Mouse (Mus musculus) spleen, postnatal 4 days (tissue): ENCODE data around the gene Cd3eap.
A peak's percentile ranks its signal among the peaks of the same experiment; 100 is the strongest.

Experiments
- DNase-seq, 2 experiments: peaks; one replicate each; pipeline ENCODE4 v3.0.0; 2022; ENCODE audit warnings: low spot score in 2 of 2

Cd3eap gene

DNA sequence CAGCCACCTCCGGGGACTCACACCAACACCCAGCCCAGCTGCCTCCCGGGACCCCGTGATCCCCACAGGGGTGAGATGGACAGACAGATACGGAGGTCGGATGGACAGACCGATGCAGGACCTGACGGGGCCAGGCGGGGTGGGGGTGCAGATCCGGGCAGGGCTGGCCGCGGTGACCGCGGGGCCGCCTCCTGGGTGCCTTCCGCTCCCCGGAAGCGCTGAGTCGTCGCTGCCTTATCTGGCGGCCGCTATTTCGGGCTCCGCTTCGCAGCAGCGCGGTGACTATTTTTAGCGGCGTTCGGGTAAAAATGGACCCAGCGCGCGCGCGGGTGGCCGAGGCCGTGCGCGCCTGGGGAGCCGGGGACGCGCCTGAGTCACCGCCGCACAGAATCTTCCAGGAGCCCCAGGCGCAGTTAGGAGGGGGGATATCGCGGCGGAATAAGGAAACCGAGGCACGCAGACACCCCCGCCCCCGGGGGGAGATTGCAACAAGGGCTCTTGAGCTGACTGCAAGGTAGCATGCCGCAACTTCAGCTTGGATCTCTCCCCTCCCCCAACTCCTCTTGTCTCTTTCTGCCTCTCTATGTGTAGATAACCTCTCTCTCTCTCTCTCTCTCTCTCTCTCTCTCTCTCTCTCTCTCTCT, 26.5 kb downstream of the Cd3eap start:
- DNase-seq: peak; percentile 66 to 83

- DNase-seq: no peak
Measured at GRCm38 (mm10) chr7:19331910-19332309, 27.4 kb downstream of the Cd3eap start.

DNA sequence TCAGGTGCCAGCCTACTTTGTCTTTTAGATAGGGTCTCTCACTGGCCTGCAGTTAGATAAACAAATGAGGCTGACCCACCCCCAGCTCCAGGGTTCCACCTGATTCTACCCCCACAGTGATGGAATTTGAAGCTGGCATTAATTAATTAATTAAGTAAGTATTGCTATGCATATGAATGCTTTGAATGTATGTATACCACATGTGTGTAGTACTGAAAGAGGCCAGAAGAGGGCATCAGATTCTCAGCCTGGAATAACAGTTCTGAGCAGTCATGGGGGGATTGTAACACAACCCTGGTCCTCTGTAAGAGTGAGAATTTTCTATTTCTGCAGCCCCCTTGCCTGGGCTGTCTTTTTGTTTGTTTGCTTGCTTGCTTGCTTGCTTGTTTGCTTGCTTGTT, 30.9 kb downstream of the Cd3eap start:
- peak in 1 of 2 experiments; percentile 59 for DNase-seq

DNA sequence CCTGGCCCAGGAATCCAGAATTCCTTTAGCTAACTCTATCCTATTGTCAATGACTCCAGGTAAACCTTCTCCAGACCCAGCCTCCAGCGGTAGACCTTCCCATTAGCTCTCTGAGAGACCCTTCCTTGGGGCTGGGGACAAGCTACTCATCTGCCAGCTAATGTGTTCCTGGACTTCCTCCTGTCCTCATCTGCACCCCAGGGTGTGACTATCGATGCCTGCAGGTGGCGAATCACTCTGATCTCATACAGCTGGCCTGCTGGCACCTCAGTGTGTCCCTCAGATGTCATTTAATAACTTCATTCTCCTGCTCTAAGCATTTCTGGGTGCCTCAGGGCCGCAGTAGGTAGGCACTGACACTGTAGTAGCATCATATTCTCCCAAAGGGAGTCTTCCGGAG, 31.5 kb downstream of the Cd3eap start:
- peak in 1 of 2 experiments; percentile 55 for DNase-seq

DNA sequence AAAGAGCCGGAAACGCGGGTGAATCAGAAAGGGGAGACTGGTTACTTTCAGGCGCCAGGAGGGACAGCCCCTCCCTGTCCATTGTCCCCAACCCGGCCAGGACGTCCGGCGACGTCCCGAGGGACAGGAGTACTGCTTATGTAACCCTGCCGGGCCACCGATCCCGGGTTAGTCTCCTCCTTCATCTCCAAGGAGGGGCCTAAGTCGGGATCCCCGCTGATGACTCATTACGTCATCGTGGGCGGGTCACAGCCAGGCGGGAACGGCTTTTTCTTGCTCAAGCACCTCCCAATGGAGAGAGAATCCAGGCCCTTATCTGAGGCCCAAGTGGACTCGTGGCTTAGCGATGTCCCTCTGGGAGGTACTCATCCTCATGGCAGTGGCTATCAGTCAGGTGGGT, 32.2 kb downstream of the Cd3eap start:
- peak; percentile 51 to 71 for DNase-seq

DNA sequence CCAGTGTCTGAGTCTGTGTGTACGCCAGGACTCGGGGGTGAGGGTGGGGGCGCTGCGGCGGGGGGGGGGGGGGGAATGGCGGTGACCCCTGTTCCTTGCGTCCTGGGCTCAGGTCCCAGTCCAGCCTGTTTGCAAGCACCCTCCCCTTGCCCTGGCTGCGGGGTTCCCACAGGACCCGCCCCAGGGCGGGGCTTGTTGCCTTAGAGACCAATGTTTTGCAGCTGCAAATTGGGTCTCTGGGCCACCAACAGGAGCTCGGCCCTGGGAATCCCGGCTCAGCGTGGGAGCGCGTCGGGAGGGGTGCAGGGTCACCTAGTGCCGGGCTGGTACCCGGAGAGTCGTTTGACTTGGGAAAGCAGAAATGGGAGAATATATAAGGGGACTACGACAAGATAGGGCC, 32.9 kb downstream of the Cd3eap start:
- DNase-seq: peak; percentile 57 to 76

DNA sequence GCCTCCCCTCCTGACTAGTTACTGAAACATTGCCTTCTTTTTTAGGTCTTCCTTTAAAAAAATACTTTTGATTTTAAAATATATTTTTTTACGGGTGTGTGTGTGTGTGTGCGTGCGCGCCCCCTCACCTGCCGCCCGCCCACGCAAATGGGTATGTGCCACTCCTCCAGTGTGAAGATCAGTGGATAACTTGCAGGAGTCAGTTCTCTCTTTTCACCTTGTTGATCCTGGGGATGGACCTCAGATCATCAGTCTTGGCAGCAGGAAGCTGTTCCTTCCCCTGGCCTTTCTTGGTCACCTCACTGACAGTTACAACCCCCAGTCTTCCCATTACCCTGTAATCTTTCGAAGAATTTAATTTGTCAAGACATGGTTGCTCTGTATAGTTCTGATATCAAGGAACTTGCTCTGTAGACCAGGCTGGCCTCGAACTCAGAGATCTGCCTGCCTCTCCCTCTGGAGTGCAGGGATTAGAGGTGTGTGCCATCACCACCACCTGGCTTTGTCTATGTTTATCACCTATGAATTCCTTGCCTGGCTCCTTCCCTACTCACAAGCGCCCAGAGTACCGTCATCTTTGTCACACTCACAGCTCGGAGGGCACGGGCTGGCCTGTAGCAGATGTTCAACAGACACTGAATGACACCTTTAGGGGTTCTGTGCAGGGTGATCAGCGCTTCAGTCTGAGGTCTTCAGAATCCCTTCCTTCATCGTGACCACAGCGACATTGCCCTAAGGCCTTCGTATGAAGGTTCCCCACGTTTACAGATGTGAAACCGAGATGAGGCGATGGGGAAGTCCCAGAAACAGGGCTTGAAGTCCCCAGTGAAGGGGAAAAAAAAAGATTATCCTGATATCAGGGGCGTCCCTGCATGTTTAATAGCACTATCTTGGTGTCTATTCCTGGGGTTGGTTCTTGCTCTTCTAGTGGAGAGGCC, 33.8 kb downstream of the Cd3eap start:
- peak in 1 of 2 experiments; percentile 54 for DNase-seq

DNA sequence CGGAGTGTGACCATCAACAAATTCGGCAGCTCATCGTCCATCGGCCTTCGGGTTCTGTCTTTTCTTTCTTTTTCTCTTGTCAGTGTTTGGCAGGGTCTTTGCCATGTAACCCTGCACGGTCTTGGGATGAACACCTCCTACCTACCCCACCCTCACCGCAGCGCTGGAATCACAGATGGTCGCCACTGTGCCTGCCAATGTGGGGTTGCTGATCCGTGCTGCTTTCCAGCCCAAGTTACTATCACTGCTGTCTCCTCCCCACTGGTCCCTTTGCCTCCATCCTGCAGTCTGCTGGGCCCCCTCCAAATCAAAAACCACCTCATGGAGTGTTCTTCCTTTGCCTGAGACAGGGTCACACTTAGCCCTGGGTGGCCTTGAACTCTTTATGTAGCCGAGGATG, 35.1 kb downstream of the Cd3eap start:
- peak in 1 of 2 experiments; percentile 56 for DNase-seq

DNA sequence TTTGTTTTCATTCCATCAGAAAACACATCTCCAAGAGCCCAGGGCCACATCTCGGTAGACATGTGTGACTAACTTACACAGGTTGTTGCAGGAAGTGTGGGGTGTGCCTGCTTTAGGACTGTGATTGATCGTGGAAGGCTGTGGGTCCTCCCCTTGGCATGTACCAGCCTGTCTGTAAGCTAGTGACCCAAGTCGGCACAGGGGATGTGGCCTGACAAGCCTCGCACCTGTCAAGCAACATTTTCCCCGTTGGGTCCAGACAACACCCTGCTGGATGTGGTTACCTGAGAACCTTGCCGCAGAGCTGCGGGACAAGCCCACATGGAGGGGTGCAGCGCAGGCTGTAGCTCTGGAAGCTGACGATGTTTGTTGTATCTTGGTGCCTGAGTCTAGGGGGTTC, 36.8 kb downstream of the Cd3eap start:
- DNase-seq: peak in 1 of 2 experiments; percentile 53

DNA sequence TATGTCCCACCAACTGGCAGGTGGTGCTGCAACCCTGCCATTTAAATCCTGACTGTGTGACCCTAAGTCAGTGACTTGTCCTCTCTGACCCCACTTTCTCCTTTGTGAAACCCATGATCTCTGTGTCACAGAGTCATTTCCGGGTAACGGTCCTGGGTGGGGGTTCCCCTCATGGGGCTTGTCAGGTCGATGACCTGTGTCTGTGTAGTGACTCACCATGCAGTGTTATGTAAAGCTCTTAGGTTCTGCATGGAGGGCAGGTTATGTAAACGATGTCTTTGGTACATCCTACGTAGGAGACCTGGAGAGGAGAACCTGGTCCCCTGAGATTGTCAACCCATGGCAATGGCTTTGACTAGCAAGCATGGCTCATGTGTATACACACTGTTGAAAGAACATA, 37.8 kb downstream of the Cd3eap start:
- DNase-seq: peak in 1 of 2 experiments; percentile 58

DNA sequence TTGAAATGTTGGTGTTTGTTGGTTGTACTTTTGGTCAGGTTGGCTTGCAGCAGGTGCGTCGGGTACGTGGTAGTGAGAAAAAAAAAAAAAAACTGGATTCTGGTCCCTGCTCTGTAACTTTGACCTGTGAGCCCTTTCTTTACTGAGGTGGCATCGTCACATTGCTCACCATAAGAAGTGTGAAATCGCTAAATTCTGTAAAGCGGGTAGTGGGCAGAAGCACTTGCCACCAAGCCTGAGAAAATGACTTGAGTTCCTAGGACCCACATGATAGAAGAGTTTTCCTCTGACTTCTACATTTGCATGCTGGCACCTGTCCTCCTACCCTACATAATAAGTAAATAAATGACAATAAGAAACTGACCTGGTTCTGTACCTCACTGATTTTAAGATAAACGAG, 38.6 kb downstream of the Cd3eap start:
- no peak for DNase-seq

- DNase-seq: peak; percentile 83 to 91
Measured at GRCm38 (mm10) chr7:19319906-19320305, 39.4 kb downstream of the Cd3eap start.

DNA sequence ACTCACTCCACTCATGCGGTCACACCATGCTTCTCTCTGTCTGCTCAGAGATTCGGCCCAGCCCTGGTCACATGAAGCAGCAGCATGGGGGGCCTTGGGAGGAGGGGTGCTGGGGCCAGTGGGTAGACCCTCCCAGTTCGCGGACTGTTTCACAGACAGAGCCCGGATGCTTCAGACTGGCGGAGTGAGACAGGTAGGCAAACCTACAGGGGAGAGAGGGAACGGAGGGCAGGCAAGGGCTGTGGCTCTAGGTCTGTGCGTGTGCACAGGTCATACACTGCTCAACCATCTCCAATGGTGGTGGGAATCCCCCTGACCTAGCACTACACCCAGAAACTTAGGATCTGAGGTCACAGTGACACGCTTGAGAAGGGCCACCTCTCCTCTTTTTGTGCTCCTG, 39.8 kb downstream of the Cd3eap start:
- DNase-seq: peak in 1 of 2 experiments; percentile 61

GRCm38 (mm10) chr7:19318676-19319075, 40.6 kb downstream of the Cd3eap start:
- DNase-seq: no peak

DNA sequence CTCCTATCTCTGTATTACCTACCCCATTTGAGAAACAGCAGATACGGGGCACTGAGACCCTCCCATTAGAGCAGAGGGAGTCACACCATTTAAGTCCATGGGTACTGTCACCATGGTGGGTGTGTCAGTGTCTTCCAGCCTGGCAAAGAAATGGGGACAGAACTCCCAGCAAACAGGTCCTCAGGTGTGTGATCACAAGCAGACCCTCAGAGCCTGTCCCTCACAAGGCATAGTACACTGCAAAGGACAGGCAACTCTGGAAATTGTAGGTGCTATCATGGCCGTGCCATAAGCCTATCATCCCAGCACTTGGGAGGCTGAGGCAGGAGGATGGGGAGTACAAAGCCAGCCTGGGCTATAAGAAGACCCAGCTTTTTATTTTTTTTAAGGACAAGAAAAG, 41.1 kb downstream of the Cd3eap start:
- DNase-seq: no peak

DNA sequence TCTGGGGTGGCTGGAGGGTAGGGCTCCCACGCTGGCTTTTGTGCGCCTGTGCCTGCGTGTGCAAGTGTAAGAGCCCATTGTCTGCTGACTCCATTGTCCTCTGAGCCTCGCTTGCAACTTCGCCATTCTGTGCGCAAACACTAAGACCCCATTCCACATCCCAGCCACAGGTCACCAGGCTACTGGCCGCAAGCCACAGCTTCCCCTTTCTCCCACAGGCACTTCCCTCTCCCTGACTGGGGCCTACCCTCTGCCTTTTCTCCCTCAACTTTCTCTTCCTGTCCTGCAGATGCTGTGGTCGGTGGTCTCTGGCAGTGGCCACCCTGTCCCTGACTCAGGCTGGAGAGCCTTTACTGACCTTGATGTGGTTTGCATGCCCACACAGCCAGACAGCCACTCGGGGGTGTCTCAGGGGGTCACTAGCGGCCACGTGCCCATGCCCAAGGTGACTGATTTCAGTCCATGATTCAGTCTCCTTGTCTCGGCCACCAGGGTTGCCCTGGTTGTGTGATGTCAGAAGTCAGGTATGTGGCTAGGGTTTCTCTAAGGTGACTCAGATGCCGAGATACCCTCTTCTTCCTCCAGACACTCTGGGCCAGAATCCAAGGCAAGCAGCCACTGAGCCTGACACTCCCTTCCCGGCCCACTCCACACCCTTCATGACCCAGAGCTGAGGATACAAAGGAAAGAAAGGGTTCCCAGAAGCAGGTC, 42.7 kb downstream of the Cd3eap start:
- peak; percentile 44 to 71 for DNase-seq

GRCm38 (mm10) chr7:19314033-19314432, 45.2 kb downstream of the Cd3eap start:
- DNase-seq: no peak

DNA sequence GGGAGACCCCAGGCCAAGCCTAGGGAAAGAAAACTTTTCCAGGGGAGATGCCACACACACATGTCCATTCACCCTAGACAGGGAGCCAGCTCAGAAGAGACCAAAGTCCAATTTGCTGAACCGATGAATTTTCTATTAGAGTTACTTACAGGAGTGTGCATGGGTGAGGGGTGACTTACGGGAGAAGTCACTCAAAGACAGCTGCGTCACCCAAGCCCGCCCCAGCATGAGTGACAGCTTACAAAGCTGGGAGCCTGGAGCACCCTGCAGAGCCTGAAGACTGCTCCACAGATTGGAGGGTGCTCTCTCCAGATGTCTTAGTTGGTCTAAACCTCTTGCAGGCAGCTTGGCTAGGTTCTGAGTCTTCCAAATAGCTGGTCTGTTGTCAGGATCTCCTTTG, 47.3 kb downstream of the Cd3eap start:
- DNase-seq: no peak

- peak; percentile 89 to 96 for DNase-seq
Measured at GRCm38 (mm10) chr7:19309884-19310641, 49.2 kb downstream of the Cd3eap start, which contains the start of gene Fosb. Gene Fosb, minus strand, starts transcription at chr7:19310051.

DNA sequence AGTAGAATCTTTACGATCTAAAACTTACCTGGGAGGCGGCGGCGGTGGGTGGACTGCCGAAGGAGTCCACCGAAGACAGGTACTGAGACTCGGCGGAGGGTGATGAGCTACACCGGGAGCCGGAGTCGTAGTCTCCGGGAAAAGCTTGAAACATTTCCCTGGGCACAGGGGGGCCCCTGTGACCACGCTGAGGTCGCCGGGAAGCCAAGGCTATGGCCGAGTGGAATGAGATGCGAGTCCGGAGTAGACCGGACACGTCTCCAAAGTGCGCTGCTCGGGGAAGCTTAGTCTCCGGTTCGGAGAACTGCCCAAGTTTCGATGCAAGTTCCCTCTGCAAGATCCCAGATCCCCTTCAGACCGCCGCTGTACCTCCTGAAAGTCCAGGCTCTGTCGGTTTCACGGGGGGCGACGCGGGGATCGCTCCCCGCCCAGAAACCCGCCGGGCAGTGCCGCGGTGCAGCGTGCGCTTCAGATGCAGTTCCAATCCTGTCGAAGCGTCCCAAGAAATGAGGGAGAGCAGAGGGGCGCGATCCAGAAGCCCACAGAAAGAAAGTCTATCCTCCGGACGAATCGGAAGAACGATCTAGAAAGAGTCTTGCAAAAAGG, 49.9 kb downstream of the Cd3eap start:
- DNase-seq: no peak
